Mouse (Mus musculus): Measurements from ENCODE around the gene Duoxa1. TPM values are rescaled to one million over a fixed set of nuclear protein-coding genes. Genes with fewer than 3 reads are reported as not detected.

Gene Duoxa1
- polyA plus RNA-seq, 1 experiment from 2014 or later, result 3.0 TPM

- no peak for ATAC-seq (ENCODE audit: insufficient number of reproducible peaks, insufficient read depth, low FRiP score, low read depth)
- WGBS, result 68% methylated on average over 4 of the region's 4 CpGs
- Histone ChIP-seq H3K4me1 (ENCODE audit: control insufficient read depth, insufficient read depth, low read length) (0 out of 2 replicates have a peak, but pooled peaks cover 6% of the 10 kb centered on the region), H3K9ac (replicated peaks; ENCODE audit: low read depth, low read length) (no peak overlapping the region), H3K36me3 (ENCODE audit: control insufficient read depth, insufficient read depth, low read length) (no peaks in the 10 kb centered on the region), H3K4me3 (ENCODE audit: low read depth, low read length) (no peak overlapping the region), H3K27ac (ENCODE audit: low read length) (no peak overlapping the region), H3K27me3 (ENCODE audit: control insufficient read depth, insufficient read depth, low read length) (peaks cover 22% of the 10 kb centered on the region), H3K9me3 (ENCODE audit: control insufficient read depth, low read depth, low read length) (no peaks in the 10 kb centered on the region), H3K4me2 (replicated peaks; ENCODE audit: low read depth, low read length) (no peak overlapping the region)
Observed at GRCm38 (mm10) chr2:122317384-122317783, 3.9 kb upstream of the Duoxa1 start.

GRCm38 (mm10) chr2:122315372-122315771 lies 1.8 kb upstream of the Duoxa1 start, which contains the start of gene Duox1:
TSS of gene Duox1 (plus strand) at chr2:122315672.
- Histone ChIP-seq H3K4me1 (ENCODE audit: control insufficient read depth, insufficient read depth, low read length) (0 out of 2 replicates have a peak, but pooled peaks cover 6% of the 10 kb centered on the region), H3K9me3 (ENCODE audit: control insufficient read depth, low read depth, low read length) (no peaks in the 10 kb centered on the region), H3K36me3 (ENCODE audit: control insufficient read depth, insufficient read depth, low read length) (no peaks in the 10 kb centered on the region), H3K4me3 (ENCODE audit: low read depth, low read length) (no peak within 1 kb of the TSS), H3K27me3 (ENCODE audit: control insufficient read depth, insufficient read depth, low read length) (peaks cover 22% of the 10 kb centered on the region), H3K27ac (ENCODE audit: low read length) (no peak within 1 kb of the TSS), H3K4me2 (replicated peaks; ENCODE audit: low read depth, low read length) (no peak within 1 kb of the TSS), H3K9ac (replicated peaks; ENCODE audit: low read depth, low read length) (no peak within 1 kb of the TSS)
- WGBS, result 93% methylated on average over 7 of the region's 7 CpGs
- no peak for ATAC-seq (ENCODE audit: insufficient number of reproducible peaks, insufficient read depth, low FRiP score, low read depth)

- Histone ChIP-seq H3K4me2 (replicated peaks; ENCODE audit: low read depth, low read length) (peak overlapping the region; percentile 43), H3K27ac (ENCODE audit: low read length) (no peak overlapping the region), H3K4me3 (ENCODE audit: low read depth, low read length) (peak overlapping the region; percentile 19), H3K27me3 (ENCODE audit: control insufficient read depth, insufficient read depth, low read length) (peaks cover 20% of the 10 kb centered on the region), H3K9ac (replicated peaks; ENCODE audit: low read depth, low read length) (no peak overlapping the region), H3K9me3 (ENCODE audit: control insufficient read depth, low read depth, low read length) (no peaks in the 10 kb centered on the region), H3K36me3 (ENCODE audit: control insufficient read depth, insufficient read depth, low read length) (no peaks in the 10 kb centered on the region), H3K4me1 (ENCODE audit: control insufficient read depth, insufficient read depth, low read length) (0 out of 2 replicates have a peak, but pooled peaks cover 6% of the 10 kb centered on the region)
- 4% methylated on average over 27 of the region's 27 CpGs for WGBS
- ATAC-seq (ENCODE audit: insufficient number of reproducible peaks, insufficient read depth, low FRiP score, low read depth), result 0 out of 2 replicates have a peak, but pooled peaks have one; percentile 42
Observed at GRCm38 (mm10) chr2:122312722-122313417, 660 bp downstream of the Duoxa1 start.

DNA sequence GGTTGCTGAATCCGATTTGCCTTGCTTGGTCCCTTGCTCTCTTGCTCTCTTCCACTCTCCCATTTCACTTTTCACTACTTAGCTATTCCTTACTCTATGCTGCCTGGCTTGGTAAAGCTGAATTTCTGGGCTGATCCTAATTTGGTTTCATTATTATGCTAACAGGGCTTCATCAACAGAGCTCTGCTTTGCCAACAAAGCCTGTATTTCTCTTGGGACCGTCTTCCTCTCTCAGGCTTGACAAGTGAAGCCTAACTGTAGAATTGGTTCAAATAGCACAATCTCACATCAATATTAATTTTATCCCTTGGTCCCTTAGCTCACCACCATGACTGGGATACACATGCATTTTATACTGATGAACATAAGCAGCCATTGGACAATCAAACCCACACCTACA lies 2.0 kb downstream of the Duoxa1 start:
- H3K27ac ChIP-seq (ENCODE audit: low read length), result no peak overlapping the region
- no peak overlapping the region for H3K4me2 ChIP-seq (replicated peaks; ENCODE audit: low read depth, low read length)
- no peak overlapping the region for H3K9ac ChIP-seq (replicated peaks; ENCODE audit: low read depth, low read length)
- H3K27me3 ChIP-seq (ENCODE audit: control insufficient read depth, insufficient read depth, low read length), result peaks cover 21% of the 10 kb centered on the region
- H3K36me3 ChIP-seq (ENCODE audit: control insufficient read depth, insufficient read depth, low read length), result no peaks in the 10 kb centered on the region
- H3K4me3 ChIP-seq (ENCODE audit: low read depth, low read length), result no peak overlapping the region
- WGBS, result 52% methylated on average over 2 of the region's 2 CpGs
- no peak for ATAC-seq (ENCODE audit: insufficient number of reproducible peaks, insufficient read depth, low FRiP score, low read depth)
- 0 out of 2 replicates have a peak, but pooled peaks cover 6% of the 10 kb centered on the region for H3K4me1 ChIP-seq (ENCODE audit: control insufficient read depth, insufficient read depth, low read length)
- no peaks in the 10 kb centered on the region for H3K9me3 ChIP-seq (ENCODE audit: control insufficient read depth, low read depth, low read length)

- Histone ChIP-seq H3K36me3 (ENCODE audit: control insufficient read depth, insufficient read depth, low read length) (no peaks in the 10 kb centered on the region), H3K27me3 (ENCODE audit: control insufficient read depth, insufficient read depth, low read length) (peaks cover 26% of the 10 kb centered on the region), H3K4me3 (ENCODE audit: low read depth, low read length) (no peak overlapping the region), H3K27ac (ENCODE audit: low read length) (no peak overlapping the region), H3K9me3 (ENCODE audit: control insufficient read depth, low read depth, low read length) (no peaks in the 10 kb centered on the region), H3K4me2 (replicated peaks; ENCODE audit: low read depth, low read length) (no peak overlapping the region), H3K9ac (replicated peaks; ENCODE audit: low read depth, low read length) (no peak overlapping the region), H3K4me1 (ENCODE audit: control insufficient read depth, insufficient read depth, low read length) (0 out of 2 replicates have a peak, but pooled peaks cover 6% of the 10 kb centered on the region)
- 37% methylated on average over 3 of the region's 3 CpGs for WGBS
- no peak for ATAC-seq (ENCODE audit: insufficient number of reproducible peaks, insufficient read depth, low FRiP score, low read depth)
Observed at GRCm38 (mm10) chr2:122309647-122310046, 3.9 kb downstream of the Duoxa1 start.

DNA sequence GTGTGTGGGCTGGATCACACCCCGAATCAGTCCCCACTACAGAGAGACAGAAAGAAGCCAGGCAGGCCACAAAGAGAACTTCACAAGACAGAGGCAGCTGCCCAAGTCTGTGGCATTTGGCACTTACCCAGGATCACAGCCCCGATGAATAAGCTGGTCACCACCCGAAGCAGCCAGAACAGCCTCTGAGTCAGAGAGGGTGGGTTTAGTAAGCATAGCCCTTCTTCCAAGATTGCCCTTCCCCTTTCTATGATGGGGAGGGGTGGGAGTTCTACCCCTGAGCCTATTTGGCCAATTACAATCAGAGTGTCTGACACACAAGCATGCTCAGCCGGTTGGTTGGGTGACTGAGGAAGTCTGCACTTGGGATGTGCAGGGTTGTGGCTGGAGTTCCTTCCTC lies 7.3 kb downstream of the Duoxa1 start:
- H3K4me3 ChIP-seq (ENCODE audit: low read depth, low read length), result no peak overlapping the region
- no peak overlapping the region for H3K4me2 ChIP-seq (replicated peaks; ENCODE audit: low read depth, low read length)
- no peaks in the 10 kb centered on the region for H3K9me3 ChIP-seq (ENCODE audit: control insufficient read depth, low read depth, low read length)
- no peak overlapping the region for H3K9ac ChIP-seq (replicated peaks; ENCODE audit: low read depth, low read length)
- WGBS, result 29% methylated on average over 4 of the region's 4 CpGs
- peaks cover 34% of the 10 kb centered on the region for H3K27me3 ChIP-seq (ENCODE audit: control insufficient read depth, insufficient read depth, low read length)
- ATAC-seq (ENCODE audit: insufficient number of reproducible peaks, insufficient read depth, low FRiP score, low read depth), result no peak
- H3K27ac ChIP-seq (ENCODE audit: low read length), result no peak overlapping the region
- no peaks in the 10 kb centered on the region for H3K36me3 ChIP-seq (ENCODE audit: control insufficient read depth, insufficient read depth, low read length)
- peaks cover 4% of the 10 kb centered on the region; the same call in 1 of the 2 replicates for H3K4me1 ChIP-seq (ENCODE audit: control insufficient read depth, insufficient read depth, low read length)

DNA sequence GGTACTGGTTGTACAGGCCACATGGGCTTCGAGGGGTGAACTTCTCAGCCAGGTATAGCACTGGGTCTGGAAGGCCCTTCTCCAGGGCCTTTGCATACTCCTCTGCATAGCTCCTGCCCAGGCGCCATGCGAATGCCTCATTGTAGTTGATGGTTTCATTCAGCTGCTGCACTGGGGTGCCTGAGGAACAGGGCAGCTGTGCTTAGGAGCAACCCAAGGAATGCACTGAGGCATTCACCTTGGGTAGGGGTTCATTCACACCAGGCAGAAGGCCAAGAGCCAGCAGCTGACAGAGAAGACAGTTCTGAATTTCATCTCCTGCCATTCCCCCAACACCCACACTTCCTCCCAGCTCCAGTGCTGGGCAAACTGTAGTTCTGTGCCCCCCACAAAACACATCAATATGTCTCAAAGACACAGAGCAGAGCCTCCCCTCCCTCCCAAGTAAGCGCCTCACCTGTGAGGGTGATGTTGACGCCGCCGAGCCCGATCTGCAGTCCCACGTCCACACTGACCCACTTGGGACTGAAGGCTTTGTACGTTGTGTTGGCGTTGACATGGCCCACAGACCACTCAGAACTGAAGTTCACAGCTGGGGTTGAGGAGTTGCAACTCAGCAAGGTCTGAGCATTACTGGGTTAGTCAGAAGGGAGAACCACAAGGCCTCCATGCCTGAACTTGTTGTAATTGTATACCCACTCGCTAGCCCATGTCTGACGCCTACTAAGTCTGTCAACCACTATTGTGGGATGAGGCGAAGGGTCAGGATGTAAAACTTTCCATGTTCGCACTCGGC lies 8.2 kb downstream of the Duoxa1 start:
- 83% methylated on average over 16 of the region's 16 CpGs for WGBS
- no peak for ATAC-seq (ENCODE audit: insufficient number of reproducible peaks, insufficient read depth, low FRiP score, low read depth)
- Histone ChIP-seq H3K27ac (ENCODE audit: low read length) (no peak overlapping the region), H3K36me3 (ENCODE audit: control insufficient read depth, insufficient read depth, low read length) (no peaks in the 10 kb centered on the region), H3K4me3 (ENCODE audit: low read depth, low read length) (no peak overlapping the region), H3K9ac (replicated peaks; ENCODE audit: low read depth, low read length) (no peak overlapping the region), H3K4me1 (ENCODE audit: control insufficient read depth, insufficient read depth, low read length) (peaks cover 7% of the 10 kb centered on the region; the same call in 1 of the 2 replicates), H3K27me3 (ENCODE audit: control insufficient read depth, insufficient read depth, low read length) (peaks cover 40% of the 10 kb centered on the region), H3K4me2 (replicated peaks; ENCODE audit: low read depth, low read length) (no peak overlapping the region), H3K9me3 (ENCODE audit: control insufficient read depth, low read depth, low read length) (no peaks in the 10 kb centered on the region)

DNA sequence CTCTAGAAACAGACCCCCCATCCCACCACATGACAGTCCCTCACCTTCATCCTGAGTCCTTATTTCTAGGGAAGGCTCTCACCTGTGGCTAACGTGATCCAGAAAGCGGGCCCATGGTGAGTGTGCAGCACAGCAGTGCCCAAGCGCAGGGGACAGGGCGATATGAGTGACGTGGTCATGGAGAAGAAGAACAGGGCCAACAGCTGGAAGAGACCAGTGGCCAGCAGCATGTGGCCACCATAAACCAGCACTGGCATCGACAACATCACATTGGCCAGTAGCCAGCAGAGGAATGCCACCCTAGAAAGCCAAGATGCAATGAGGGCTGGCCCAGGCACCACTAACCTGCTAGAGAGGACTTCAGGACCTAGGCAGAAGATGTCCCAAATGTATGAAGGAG lies 9.0 kb downstream of the Duoxa1 start:
- ATAC-seq (ENCODE audit: insufficient number of reproducible peaks, insufficient read depth, low FRiP score, low read depth), result no peak
- WGBS, result 87% methylated on average over 6 of the region's 6 CpGs
- Histone ChIP-seq H3K9me3 (ENCODE audit: control insufficient read depth, low read depth, low read length) (no peaks in the 10 kb centered on the region), H3K4me2 (replicated peaks; ENCODE audit: low read depth, low read length) (no peak overlapping the region), H3K27me3 (ENCODE audit: control insufficient read depth, insufficient read depth, low read length) (peaks cover 47% of the 10 kb centered on the region), H3K9ac (replicated peaks; ENCODE audit: low read depth, low read length) (no peak overlapping the region), H3K4me1 (ENCODE audit: control insufficient read depth, insufficient read depth, low read length) (peaks cover 7% of the 10 kb centered on the region; the same call in 1 of the 2 replicates), H3K27ac (ENCODE audit: low read length) (no peak overlapping the region), H3K4me3 (ENCODE audit: low read depth, low read length) (no peak overlapping the region), H3K36me3 (ENCODE audit: control insufficient read depth, insufficient read depth, low read length) (no peaks in the 10 kb centered on the region)
